Mouse (Mus musculus): Measurements from ENCODE around the gene Gmnn.
A peak's percentile ranks its signal among the peaks of the same experiment; 100 is the strongest.
"Not testable (repeated sequence)": the region's sequence is repeated elsewhere in the genome, so short reads cannot be mapped to it uniquely, and the experiment has no call there.

The Gmnn gene

DNA sequence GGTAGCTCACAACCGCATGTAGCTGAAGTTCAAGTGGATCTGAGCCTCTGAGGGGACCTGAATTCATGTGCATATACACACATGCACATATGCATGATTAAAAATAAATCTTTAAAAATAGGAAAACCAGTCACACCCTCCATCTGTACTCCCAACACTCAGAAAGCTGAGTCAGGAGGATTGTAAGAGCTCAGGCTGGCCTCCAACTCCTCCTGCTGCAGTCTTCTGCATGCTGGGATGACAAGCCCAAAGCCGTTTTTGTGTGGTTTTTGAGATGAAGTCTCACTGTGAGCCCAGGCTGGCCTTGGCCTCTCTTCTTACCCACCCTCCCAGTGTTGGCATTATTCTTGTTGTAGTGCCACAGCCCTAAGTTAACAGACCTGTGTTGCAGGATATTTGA is 16.3 kb upstream of the Gmnn start:
- Histone ChIP-seq H3K4me1 (replicated peaks; ENCODE audit: low read depth, low read length) (no peaks in the 10 kb centered on the region), H3K9me3 (ENCODE audit: low read length) (peaks cover 26% of the 10 kb centered on the region), H3K36me3 (ENCODE audit: insufficient read depth, low read length) (no peaks in the 10 kb centered on the region), H3K27me3 (ENCODE audit: insufficient read depth, low read length) (no peaks in the 10 kb centered on the region), H3K4me3 (replicated peaks; ENCODE audit: low read length) (no peak overlapping the region)
- TF ChIP-seq CTCF (conservative IDR thresholded peaks at IDR 0.05; ENCODE audit: low read length) (no peak), POU5F1 (IDR thresholded peaks at IDR 0.05; ENCODE audit: borderline replicate concordance, low read length) (no peak)

DNA sequence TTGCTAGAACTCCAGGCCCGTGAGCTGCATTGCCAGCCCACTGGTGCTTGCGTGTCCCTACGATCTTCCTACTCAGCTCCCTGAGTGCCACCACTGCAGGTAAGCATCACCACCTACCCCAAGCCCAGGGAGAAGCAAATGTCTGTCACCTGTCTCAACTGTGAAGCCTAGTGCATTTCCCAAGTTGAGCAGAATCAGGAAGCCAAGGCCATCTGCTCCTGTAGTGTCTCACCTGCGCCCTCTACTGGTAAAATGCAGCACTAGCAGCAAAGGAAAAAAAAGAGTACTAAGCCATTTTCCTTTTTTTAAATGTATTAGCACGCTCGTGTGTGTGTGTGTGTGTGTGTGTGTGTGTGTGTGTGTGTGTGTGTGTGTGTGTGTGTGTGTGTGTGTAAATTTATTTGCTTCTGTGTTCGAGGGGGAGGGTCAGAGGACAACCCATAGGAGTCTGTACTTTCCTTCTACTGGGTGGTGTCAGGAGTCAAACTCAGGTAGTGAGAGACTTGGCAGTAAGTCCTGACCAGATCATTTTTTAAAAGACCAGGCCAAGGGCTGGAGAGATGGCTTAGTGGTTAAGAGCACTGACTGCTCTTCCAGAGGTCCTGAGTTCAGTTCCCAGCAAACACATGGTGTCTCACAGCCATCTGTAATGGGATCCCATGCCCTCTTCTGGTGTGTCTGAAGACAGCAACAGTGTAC is 14.6 kb upstream of the Gmnn start:
- no peak for TF ChIP-seq NANOG (IDR thresholded peaks at IDR 0.05; ENCODE audit: borderline replicate concordance, low read length)
- TF ChIP-seq POU5F1 (IDR thresholded peaks at IDR 0.05; ENCODE audit: borderline replicate concordance, low read length): no peak
- peak; percentile 96 for TF ChIP-seq CTCF (conservative IDR thresholded peaks at IDR 0.05; ENCODE audit: low read length)
- peaks cover 28% of the 10 kb centered on the region for H3K9me3 ChIP-seq (ENCODE audit: low read length)
- no peaks in the 10 kb centered on the region for H3K4me1 ChIP-seq (replicated peaks; ENCODE audit: low read depth, low read length)
- H3K4me3 ChIP-seq (replicated peaks; ENCODE audit: low read length): no peak overlapping the region
- H3K36me3 ChIP-seq (ENCODE audit: insufficient read depth, low read length): no peaks in the 10 kb centered on the region
- no peaks in the 10 kb centered on the region for H3K27me3 ChIP-seq (ENCODE audit: insufficient read depth, low read length)

DNA sequence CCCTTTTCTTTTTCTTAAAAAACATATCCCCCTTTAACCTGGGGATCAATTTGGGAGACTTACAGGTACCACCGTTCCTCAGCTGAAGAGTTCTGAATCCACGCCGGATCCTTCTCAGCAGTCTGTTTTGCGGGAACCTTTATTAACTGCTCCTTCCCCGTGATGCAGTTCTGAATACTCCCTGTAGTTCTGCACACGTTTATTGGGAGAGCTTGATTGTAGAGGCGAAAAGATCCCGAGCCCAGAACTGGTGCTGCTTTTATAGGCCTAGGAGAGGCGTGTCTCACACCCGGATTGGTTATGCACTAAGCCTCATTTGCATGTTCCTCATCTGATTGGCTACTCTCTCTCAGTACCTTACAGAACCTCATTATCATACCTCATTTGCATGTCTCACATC is 9.8 kb upstream of the Gmnn start:
- not testable (repeated sequence) for H3K4me3 ChIP-seq (replicated peaks; ENCODE audit: low read length); H3K27me3 ChIP-seq (ENCODE audit: insufficient read depth, low read length); H3K36me3 ChIP-seq (ENCODE audit: insufficient read depth, low read length); H3K4me1 ChIP-seq (replicated peaks; ENCODE audit: low read depth, low read length)
- H3K9me3 ChIP-seq (ENCODE audit: low read length): peaks cover 49% of the 10 kb centered on the region

DNA sequence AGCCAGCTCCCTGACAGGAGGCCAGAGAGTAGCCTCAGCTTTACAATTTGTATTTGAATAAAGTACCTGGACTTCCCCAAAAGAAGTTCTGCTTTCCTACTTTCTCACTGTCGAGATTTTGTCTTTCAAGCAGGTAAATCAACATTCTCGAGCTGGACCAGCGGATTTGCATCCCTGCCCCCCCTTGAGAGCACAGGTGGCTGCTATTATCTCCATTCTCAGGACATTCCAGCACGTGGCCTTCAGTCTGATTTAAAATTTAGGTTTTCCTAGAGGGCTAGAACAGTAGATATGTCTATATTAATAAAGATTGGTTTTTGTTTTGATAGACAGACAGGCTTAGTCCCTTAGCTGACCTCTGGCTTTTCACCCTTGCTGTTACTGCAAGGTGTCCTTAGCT is 6.1 kb upstream of the Gmnn start:
- H3K27me3 ChIP-seq (ENCODE audit: insufficient read depth, low read length); H3K4me3 ChIP-seq (replicated peaks; ENCODE audit: low read length); H3K36me3 ChIP-seq (ENCODE audit: insufficient read depth, low read length): not testable (repeated sequence)
- peaks cover 35% of the 10 kb centered on the region for H3K9me3 ChIP-seq (ENCODE audit: low read length)
- H3K4me1 ChIP-seq (replicated peaks; ENCODE audit: low read depth, low read length): peaks cover 10% of the 10 kb centered on the region

DNA sequence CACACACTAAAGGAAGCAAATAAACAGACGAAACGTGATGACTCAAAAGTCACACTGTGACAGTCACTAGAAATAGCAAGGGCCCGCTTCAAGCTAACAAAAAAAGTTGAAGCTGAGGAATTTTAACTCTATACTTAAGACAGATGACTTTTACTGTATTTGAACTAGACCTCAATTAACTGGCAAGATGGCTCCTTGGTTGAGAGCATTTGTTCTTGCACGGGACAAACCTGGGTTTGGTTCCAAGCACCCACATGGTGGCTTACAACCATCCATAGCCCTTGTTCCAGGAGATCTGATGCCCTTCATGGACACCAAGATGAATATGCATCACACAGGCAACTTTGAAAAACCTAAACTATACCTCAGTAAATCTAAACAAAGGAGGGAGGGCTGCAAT is 531 bp upstream of the Gmnn start:
- Histone ChIP-seq H3K27me3 (ENCODE audit: insufficient read depth, low read length) (no peaks in the 10 kb centered on the region), H3K4me3 (replicated peaks; ENCODE audit: low read length) (peak overlapping the region; percentile 98), H3K36me3 (ENCODE audit: insufficient read depth, low read length) (peaks cover 33% of the 10 kb centered on the region), H3K9me3 (ENCODE audit: low read length) (no peaks in the 10 kb centered on the region), H3K4me1 (replicated peaks; ENCODE audit: low read depth, low read length) (peaks cover 44% of the 10 kb centered on the region)
- no peak for TF ChIP-seq NANOG (IDR thresholded peaks at IDR 0.05; ENCODE audit: borderline replicate concordance, low read length)
- TF ChIP-seq POU5F1 (IDR thresholded peaks at IDR 0.05; ENCODE audit: borderline replicate concordance, low read length): no peak
- TF ChIP-seq CTCF (conservative IDR thresholded peaks at IDR 0.05; ENCODE audit: low read length): no peak

DNA sequence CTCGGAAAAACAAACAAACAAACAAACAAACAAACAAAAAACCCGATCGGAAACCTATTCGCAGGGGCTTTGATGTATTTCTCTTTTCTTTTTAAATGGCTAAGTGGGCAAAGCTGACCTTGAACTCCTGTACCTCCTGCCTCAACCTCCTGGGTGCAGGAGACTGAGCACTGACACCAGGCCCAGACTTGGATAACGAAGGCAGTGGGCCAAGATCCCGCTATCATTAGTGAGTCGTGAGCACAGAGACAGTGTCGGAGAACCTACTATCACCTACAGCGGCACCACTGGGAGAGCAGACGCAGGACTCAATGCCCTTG is 680 bp downstream of the Gmnn start:
- H3K4me3 ChIP-seq (replicated peaks; ENCODE audit: low read length): peak overlapping the region; percentile 98
- TF ChIP-seq NANOG (IDR thresholded peaks at IDR 0.05; ENCODE audit: borderline replicate concordance, low read length): no peak
- no peak for TF ChIP-seq POU5F1 (IDR thresholded peaks at IDR 0.05; ENCODE audit: borderline replicate concordance, low read length)
- TF ChIP-seq CTCF (conservative IDR thresholded peaks at IDR 0.05; ENCODE audit: low read length): no peak

DNA sequence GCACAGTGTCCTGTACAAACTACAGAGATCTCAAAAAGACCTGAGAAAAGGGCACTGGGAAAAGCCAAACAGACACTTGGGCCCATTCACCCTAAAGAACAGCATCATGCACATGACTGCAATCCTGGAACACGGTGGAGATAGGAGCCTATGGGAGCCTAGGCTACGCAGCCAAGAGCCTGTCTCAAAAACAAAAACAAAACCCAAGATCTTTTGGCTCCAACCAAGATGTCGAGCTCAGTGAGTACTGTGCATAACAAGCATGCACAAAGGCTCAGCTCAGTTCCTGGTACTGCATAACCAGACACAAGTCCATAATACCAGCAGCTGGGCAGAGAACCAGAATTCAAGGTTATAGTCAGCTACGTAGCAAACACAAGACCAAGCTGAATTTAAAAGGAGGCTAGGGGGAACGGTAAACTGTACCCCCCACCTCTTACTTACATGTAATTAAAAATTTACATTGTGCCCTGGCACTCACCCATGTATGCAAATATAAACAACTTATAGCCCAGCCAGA is 1.3 kb downstream of the Gmnn start:
- Histone ChIP-seq H3K36me3 (ENCODE audit: insufficient read depth, low read length) (peaks cover 51% of the 10 kb centered on the region), H3K9me3 (ENCODE audit: low read length) (no peaks in the 10 kb centered on the region), H3K27me3 (ENCODE audit: insufficient read depth, low read length) (no peaks in the 10 kb centered on the region), H3K4me1 (replicated peaks; ENCODE audit: low read depth, low read length) (peaks cover 44% of the 10 kb centered on the region), H3K4me3 (replicated peaks; ENCODE audit: low read length) (peak overlapping the region; percentile 98)
- TF ChIP-seq NANOG (IDR thresholded peaks at IDR 0.05; ENCODE audit: borderline replicate concordance, low read length): no peak
- no peak for TF ChIP-seq CTCF (conservative IDR thresholded peaks at IDR 0.05; ENCODE audit: low read length)

More for the DNA sequence above, 680 bp downstream of the Gmnn start:
- Histone ChIP-seq H3K27me3 (ENCODE audit: insufficient read depth, low read length) (no peaks in the 10 kb centered on the region), H3K4me1 (replicated peaks; ENCODE audit: low read depth, low read length) (peaks cover 44% of the 10 kb centered on the region), H3K9me3 (ENCODE audit: low read length) (no peaks in the 10 kb centered on the region), H3K36me3 (ENCODE audit: insufficient read depth, low read length) (peaks cover 45% of the 10 kb centered on the region)

DNA sequence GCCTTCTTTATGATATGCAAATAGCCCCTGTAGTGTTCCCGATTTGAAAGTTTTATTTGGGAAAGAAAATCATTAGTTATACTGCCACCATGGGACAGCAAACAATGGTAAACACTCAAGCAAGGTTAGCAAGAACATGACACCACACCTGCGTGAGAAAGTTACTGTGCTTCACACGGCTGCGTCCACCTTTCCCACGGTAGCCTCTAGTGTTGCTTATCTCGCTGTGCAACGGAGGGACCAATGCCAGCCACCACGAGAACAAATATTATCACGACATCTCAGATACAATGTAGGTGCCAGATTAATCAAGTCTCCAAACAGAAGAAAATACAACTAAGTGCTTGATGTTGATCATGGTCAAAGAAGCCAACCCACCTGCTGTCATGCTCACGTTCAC is 2.3 kb downstream of the Gmnn start:
- H3K36me3 ChIP-seq (ENCODE audit: insufficient read depth, low read length): peaks cover 61% of the 10 kb centered on the region
- TF ChIP-seq POU5F1 (IDR thresholded peaks at IDR 0.05; ENCODE audit: borderline replicate concordance, low read length) (no peak), NANOG (IDR thresholded peaks at IDR 0.05; ENCODE audit: borderline replicate concordance, low read length) (no peak), CTCF (conservative IDR thresholded peaks at IDR 0.05; ENCODE audit: low read length) (no peak)
- no peaks in the 10 kb centered on the region for H3K9me3 ChIP-seq (ENCODE audit: low read length)
- peaks cover 50% of the 10 kb centered on the region for H3K4me1 ChIP-seq (replicated peaks; ENCODE audit: low read depth, low read length)
- H3K27me3 ChIP-seq (ENCODE audit: insufficient read depth, low read length): no peaks in the 10 kb centered on the region
- no peak overlapping the region for H3K4me3 ChIP-seq (replicated peaks; ENCODE audit: low read length)

DNA sequence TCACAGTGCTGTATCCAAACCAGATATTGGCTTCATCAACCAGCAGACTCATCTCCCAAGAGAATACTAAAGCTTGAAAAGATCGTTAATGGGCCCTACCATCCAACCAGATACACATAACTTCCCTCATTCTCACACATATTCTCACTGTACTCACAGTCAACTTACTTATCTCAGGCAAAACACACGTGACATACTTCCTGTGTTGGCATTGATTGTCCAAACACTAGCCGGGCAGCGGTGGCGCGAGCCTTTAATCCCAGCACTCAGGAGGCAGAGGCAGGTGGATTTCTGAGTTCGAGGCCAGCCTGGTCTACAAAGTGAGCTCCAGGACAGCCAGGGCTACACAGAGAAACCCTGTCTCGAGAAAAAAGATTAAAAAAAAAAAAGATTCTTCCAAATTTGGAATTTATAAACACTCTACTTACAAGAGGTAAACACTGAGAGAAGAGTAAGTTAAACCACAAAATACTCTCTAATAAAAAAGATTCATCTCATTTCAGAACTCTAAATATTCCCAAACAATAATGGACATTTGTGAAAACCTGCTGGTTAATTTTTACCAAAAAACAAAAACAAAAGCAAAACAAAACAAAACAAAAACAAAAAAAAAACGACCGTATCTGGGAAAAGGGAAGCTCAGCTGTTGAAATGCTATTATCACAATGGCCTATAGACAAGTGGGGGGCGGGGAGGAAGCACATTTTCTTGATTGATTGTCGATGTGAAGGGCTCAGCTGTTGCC is 3.7 kb downstream of the Gmnn start:
- Histone ChIP-seq H3K27me3 (ENCODE audit: insufficient read depth, low read length) (no peaks in the 10 kb centered on the region), H3K4me1 (replicated peaks; ENCODE audit: low read depth, low read length) (peaks cover 52% of the 10 kb centered on the region), H3K9me3 (ENCODE audit: low read length) (no peaks in the 10 kb centered on the region), H3K36me3 (ENCODE audit: insufficient read depth, low read length) (peaks cover 74% of the 10 kb centered on the region), H3K4me3 (replicated peaks; ENCODE audit: low read length) (no peak overlapping the region)
- no peak for TF ChIP-seq POU5F1 (IDR thresholded peaks at IDR 0.05; ENCODE audit: borderline replicate concordance, low read length)
- TF ChIP-seq CTCF (conservative IDR thresholded peaks at IDR 0.05; ENCODE audit: low read length): no peak

Measured in E14TG2a.4 (cell line).